Mouse (Mus musculus): ENCODE measurements around the gene Prtn3. TPM values are rescaled to one million over a fixed set of nuclear protein-coding genes. Genes with fewer than 3 reads are reported as not detected.

Prtn3 gene
- polyA plus RNA-seq, 1 experiment from 2014 or later, result 12.2 TPM

DNA sequence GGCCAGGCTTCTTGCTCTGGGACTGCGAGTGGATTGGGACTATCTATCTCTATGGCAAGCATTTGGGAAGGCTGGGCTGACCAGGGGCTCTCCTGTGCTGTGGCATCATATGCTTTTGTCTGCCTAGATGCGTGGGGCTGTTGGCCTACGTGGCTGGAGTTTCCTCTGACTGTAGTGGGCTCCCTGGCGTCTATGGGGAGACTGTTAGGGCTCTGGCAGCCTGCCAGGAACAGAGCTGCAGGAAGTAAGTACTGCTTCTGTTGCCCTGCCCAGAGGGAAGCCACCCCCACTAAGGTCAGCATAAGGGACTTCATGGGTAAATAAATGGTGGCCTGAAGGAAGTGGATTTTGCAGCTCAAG is 16.8 kb upstream of the Prtn3 start:
- Histone ChIP-seq H3K4me3 (peak overlapping the region; percentile 91), H3K9me3 (no peaks in the 10 kb centered on the region), H3K36me3 (replicated peaks) (peaks cover 37% of the 10 kb centered on the region), H3K4me2 (peak overlapping the region; percentile 83), H3K27ac (peak overlapping the region; percentile 99; the same call in 1 of the 2 replicates), H3K9ac (peak overlapping the region; percentile 31; the same call in 1 of the 2 replicates), H3K27me3 (replicated peaks) (no peaks in the 10 kb centered on the region), H3K4me1 (peaks cover 54% of the 10 kb centered on the region)
- WGBS, result 29% methylated on average over 4 of the region's 4 CpGs
- ATAC-seq (replicated peaks), result no peak

DNA sequence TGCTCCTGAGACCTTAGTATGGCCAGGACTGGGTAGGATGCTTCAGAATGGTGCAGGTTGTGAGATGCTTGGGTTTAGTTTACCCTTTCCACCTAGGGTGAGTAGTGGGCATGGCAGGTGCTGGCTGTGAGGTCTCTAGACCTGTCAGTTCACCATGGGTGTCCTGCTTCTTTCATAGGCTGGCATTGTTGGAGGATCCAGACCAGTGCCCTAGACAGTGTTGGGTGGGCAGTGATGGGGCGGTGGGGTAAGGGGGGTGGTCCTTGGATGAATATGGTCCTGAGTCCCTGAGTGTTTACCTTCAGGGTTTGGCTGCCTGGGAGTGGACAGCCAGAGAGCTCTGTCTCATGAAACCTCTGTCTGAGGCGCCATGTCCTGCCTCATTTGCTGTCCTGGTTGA is 16.4 kb upstream of the Prtn3 start:
- peaks cover 49% of the 10 kb centered on the region for H3K4me1 ChIP-seq
- H3K9ac ChIP-seq, result peak overlapping the region; percentile 31; the same call in 1 of the 2 replicates
- no peaks in the 10 kb centered on the region for H3K27me3 ChIP-seq (replicated peaks)
- H3K4me3 ChIP-seq, result peak overlapping the region; percentile 91
- H3K36me3 ChIP-seq (replicated peaks), result peaks cover 41% of the 10 kb centered on the region
- ATAC-seq (replicated peaks), result no peak
- no peaks in the 10 kb centered on the region for H3K9me3 ChIP-seq
- H3K27ac ChIP-seq, result peak overlapping the region; percentile 43; the same call in 1 of the 2 replicates
- WGBS, result 73% methylated on average over 2 of the region's 2 CpGs
- peak overlapping the region; percentile 83 for H3K4me2 ChIP-seq

- H3K27me3 ChIP-seq (replicated peaks), result no peaks in the 10 kb centered on the region
- 46% methylated on average over 17 of the region's 17 CpGs for WGBS
- peak overlapping the region; percentile 83 for H3K4me2 ChIP-seq
- H3K27ac ChIP-seq, result peak overlapping the region; percentile 43; the same call in 1 of the 2 replicates
- peaks cover 42% of the 10 kb centered on the region for H3K4me1 ChIP-seq
- peaks cover 46% of the 10 kb centered on the region for H3K36me3 ChIP-seq (replicated peaks)
- no peak overlapping the region for H3K9ac ChIP-seq
- no peaks in the 10 kb centered on the region for H3K9me3 ChIP-seq
- no peak overlapping the region; the same call in 1 of the 2 replicates for H3K4me3 ChIP-seq
- no peak for ATAC-seq (replicated peaks)
Observed at GRCm38 (mm10) chr10:79858416-79859074, 15.7 kb upstream of the Prtn3 start.

DNA sequence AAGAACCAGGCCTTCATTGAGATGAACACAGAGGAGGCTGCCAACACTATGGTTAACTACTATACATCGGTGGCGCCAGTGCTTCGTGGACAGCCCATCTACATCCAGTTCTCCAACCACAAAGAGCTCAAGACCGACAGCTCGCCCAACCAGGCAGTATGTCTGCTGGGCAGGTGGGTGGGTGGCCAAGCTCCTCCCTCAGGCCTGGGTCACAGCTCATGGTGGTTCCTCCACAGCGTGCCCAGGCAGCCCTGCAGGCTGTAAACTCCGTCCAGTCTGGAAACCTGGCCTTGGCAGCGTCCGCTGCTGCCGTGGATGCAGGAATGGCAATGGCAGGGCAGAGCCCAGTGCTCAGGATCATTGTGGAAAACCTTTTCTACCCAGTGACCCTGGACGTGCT is 15.2 kb upstream of the Prtn3 start:
- H3K27me3 ChIP-seq (replicated peaks), result no peaks in the 10 kb centered on the region
- ATAC-seq (replicated peaks), result no peak
- peaks cover 42% of the 10 kb centered on the region for H3K4me1 ChIP-seq
- peaks cover 48% of the 10 kb centered on the region for H3K36me3 ChIP-seq (replicated peaks)
- no peaks in the 10 kb centered on the region for H3K9me3 ChIP-seq
- no peak overlapping the region for H3K4me3 ChIP-seq
- no peak overlapping the region for H3K4me2 ChIP-seq
- WGBS, result 91% methylated on average over 11 of the region's 11 CpGs
- H3K27ac ChIP-seq, result 0 out of 2 replicates have a peak overlapping the region, but pooled peaks have one; percentile 43
- no peak overlapping the region for H3K9ac ChIP-seq

DNA sequence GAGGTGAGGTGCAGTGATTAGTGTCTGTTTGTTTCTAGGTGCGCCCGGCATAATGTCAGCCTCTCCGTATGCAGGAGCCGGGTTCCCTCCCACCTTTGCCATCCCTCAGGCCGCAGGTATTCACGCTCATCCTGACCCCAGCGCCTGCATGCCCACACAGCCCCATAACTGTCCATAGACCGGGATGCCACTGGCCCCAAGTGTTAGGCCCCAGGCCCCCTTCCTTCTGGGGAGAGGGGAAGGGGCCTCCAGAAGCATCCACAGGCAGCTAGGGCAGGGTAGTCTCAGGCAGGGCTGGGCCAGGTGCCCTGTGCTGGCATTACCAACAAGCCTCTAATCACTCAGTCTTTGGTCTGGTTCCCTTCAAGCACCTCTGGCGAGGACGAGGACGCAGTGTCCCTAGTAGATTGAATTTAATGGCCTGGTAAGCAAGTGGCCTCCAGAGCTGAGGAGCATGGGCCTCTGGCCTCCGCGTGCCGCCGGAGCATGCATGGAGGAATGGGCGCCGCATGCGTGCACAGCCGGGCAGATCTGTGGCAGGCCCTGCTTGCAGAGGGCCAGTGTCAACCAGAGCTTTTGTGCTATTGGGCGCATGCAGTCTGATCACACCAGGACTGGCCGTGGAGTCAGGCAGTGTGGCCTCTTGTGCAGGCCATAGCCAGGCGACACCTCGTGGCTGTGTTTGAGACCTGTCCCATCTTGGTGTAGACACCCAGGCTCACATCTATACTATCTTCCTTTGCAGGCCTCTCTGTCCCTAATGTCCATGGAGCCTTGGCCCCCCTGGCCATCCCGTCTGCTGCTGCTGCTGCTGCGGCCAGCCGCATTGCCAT is 14.0 kb upstream of the Prtn3 start:
- no peak overlapping the region for H3K4me2 ChIP-seq
- H3K9me3 ChIP-seq, result no peaks in the 10 kb centered on the region
- H3K4me1 ChIP-seq, result peaks cover 47% of the 10 kb centered on the region
- H3K36me3 ChIP-seq (replicated peaks), result peaks cover 53% of the 10 kb centered on the region
- H3K27me3 ChIP-seq (replicated peaks), result no peaks in the 10 kb centered on the region
- no peak for ATAC-seq (replicated peaks)
- WGBS, result 92% methylated on average over 26 of the region's 26 CpGs
- H3K27ac ChIP-seq, result no peak overlapping the region
- no peak overlapping the region for H3K4me3 ChIP-seq
- no peak overlapping the region for H3K9ac ChIP-seq

DNA sequence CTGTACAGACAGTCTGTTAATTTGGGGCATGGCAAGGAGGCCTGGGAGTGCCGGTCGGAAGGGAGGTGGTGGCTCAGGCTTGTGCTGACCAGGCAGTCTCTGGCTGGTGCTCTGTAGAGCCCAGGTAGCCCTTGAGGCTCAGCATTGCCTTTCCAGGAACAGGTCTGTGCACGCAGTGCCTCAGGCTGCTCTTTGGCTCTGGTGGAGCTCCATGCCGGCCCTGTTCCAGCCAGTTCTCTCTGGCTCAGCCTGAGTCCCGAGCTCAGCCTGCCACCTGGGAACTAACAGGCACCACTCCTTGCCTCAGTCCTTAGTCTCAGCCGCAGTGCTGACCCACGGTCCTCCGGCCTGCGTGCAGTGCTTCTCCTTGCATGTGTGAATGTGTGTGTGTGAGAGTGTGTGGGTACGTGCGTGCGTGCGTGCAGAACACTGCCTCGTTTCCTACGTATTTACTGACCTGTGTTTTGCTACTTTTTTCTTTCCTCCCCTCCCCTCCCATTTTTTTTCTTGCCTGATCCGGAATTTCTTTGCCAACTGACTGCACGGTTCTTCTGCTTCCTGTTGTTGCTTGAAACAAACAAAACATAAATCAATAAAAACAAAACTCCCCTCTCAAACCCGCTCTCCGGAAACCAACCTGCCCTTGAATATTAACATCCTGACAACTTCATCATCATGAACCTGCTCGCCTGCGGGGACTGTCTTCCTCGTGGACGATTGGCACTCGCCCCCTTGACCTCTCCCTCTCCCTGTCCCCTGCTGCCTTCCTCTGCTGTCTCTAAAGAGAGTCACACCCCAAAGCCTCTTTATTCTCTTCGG is 12.8 kb upstream of the Prtn3 start:
- no peak overlapping the region for H3K4me2 ChIP-seq
- H3K4me1 ChIP-seq, result peaks cover 44% of the 10 kb centered on the region
- peaks cover 64% of the 10 kb centered on the region for H3K36me3 ChIP-seq (replicated peaks)

GRCm38 (mm10) chr10:79862049-79862788 is 12.1 kb upstream of the Prtn3 start:
- no peak overlapping the region for H3K4me2 ChIP-seq
- no peak overlapping the region for H3K4me3 ChIP-seq
- peaks cover 68% of the 10 kb centered on the region for H3K36me3 ChIP-seq (replicated peaks)
- H3K27me3 ChIP-seq (replicated peaks), result no peaks in the 10 kb centered on the region
- H3K9me3 ChIP-seq, result no peaks in the 10 kb centered on the region
- H3K4me1 ChIP-seq, result peaks cover 38% of the 10 kb centered on the region
- H3K9ac ChIP-seq, result no peak overlapping the region
- WGBS, result 85% methylated on average over 23 of the region's 23 CpGs
- no peak overlapping the region for H3K27ac ChIP-seq
- no peak for ATAC-seq (replicated peaks)

More for the DNA sequence above, 12.8 kb upstream of the Prtn3 start:
- no peak for ATAC-seq (replicated peaks)
- no peaks in the 10 kb centered on the region for H3K27me3 ChIP-seq (replicated peaks)
- 79% methylated on average over 25 of the region's 25 CpGs for WGBS
- no peaks in the 10 kb centered on the region for H3K9me3 ChIP-seq
- H3K4me3 ChIP-seq, result no peak overlapping the region
- no peak overlapping the region for H3K9ac ChIP-seq
- no peak overlapping the region for H3K27ac ChIP-seq

DNA sequence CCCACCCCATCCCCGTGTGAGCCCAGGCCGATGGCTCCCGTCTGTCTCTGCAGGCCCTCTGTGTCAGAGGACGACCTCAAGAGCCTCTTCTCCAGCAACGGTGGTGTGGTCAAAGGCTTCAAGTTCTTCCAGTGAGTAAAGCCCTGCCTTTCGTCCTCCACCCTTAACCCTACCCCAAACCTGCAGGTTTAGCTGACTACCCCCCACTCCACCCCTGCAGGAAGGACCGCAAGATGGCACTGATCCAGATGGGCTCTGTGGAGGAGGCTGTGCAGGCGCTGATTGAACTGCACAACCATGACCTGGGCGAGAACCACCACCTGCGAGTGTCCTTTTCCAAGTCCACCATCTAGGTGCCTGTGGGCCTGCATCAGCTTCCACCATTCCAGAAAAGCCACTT is 11.4 kb upstream of the Prtn3 start:
- peaks cover 35% of the 10 kb centered on the region for H3K4me1 ChIP-seq

GRCm38 (mm10) chr10:79864351-79865188 is 9.7 kb upstream of the Prtn3 start:
- Histone ChIP-seq H3K9ac (no peak overlapping the region), H3K27ac (0 out of 2 replicates have a peak overlapping the region, but pooled peaks have one; percentile 43), H3K36me3 (replicated peaks) (peaks cover 60% of the 10 kb centered on the region), H3K4me2 (no peak overlapping the region), H3K9me3 (no peaks in the 10 kb centered on the region), H3K27me3 (replicated peaks) (no peaks in the 10 kb centered on the region), H3K4me3 (no peak overlapping the region), H3K4me1 (peaks cover 30% of the 10 kb centered on the region)
- WGBS, result 57% methylated on average over 10 of the region's 10 CpGs
- peak; percentile 15; the same call in 1 of the 2 replicates for ATAC-seq (replicated peaks)

More for the DNA sequence above, 11.4 kb upstream of the Prtn3 start:
- Histone ChIP-seq H3K36me3 (replicated peaks) (peaks cover 68% of the 10 kb centered on the region), H3K27me3 (replicated peaks) (no peaks in the 10 kb centered on the region), H3K9me3 (no peaks in the 10 kb centered on the region), H3K4me3 (no peak overlapping the region), H3K9ac (no peak overlapping the region), H3K27ac (no peak overlapping the region), H3K4me2 (no peak overlapping the region)
- ATAC-seq (replicated peaks), result no peak
- 80% methylated on average over 10 of the region's 10 CpGs for WGBS

DNA sequence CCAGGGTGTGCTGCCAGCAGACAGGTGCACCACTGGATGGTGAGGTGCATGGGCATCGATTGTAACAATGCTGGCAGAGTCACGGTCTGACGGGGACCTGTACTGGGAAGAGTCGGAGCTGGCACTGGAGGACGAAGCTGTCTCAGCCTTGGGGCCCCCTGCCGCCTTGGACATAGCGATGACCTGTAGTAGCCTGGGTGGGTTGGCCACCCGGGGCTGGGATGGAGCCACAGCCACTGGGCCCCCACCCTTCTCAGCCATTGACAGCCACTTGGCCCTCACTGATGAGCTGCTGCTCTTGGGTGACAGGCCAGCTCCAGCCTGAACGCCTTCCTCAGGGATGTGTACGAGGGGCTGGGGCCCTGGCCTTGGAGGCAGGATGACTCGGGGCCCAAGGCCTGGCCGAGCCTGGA is 9.1 kb upstream of the Prtn3 start:
- ATAC-seq (replicated peaks), result 0 out of 2 replicates have a peak, but pooled peaks have one; percentile 11
- H3K36me3 ChIP-seq (replicated peaks), result peaks cover 54% of the 10 kb centered on the region
- 65% methylated on average over 12 of the region's 12 CpGs for WGBS

More for the DNA sequence above, 9.1 kb upstream of the Prtn3 start:
- H3K9me3 ChIP-seq, result no peaks in the 10 kb centered on the region
- H3K4me3 ChIP-seq, result no peak overlapping the region
- H3K4me2 ChIP-seq, result no peak overlapping the region
- peak overlapping the region; percentile 43; the same call in 1 of the 2 replicates for H3K27ac ChIP-seq
- H3K4me1 ChIP-seq, result peaks cover 36% of the 10 kb centered on the region
- H3K27me3 ChIP-seq (replicated peaks), result no peaks in the 10 kb centered on the region
- H3K9ac ChIP-seq, result no peak overlapping the region

All from midbrain, embryonic 15.5 days (tissue).